Mouse (Mus musculus) olfactory bulb, adult 2 months (tissue): Measurements from ENCODE around the gene Nid1.

Experiments used
- CTCF ChIP-seq: fragments of 200-500 bp; IDR thresholded peaks from 2 replicates; pipeline ENCODE4 v1.5.1; 2012; ENCODE audit warnings: low read depth, mild to moderate bottlenecking, low read length, moderate library complexity; ENCODE audit not compliant: insufficient read depth
- POLR2A ChIP-seq: fragments of 200-500 bp; IDR thresholded peaks from 2 replicates; pipeline ENCODE4 v1.6.1; 2012; ENCODE audit warnings: mild to moderate bottlenecking, low read depth, low read length, moderate library complexity; ENCODE audit not compliant: insufficient read depth

GRCm38 (mm10) chr13:13503695-13504386 lies 66.5 kb downstream of the Nid1 start:
- TF ChIP-seq CTCF (no peak), POLR2A (no peak)
